Mouse (Mus musculus) midbrain, postnatal 0 days (tissue): ENCODE measurements around the gene Klhl3. TPM values are rescaled to one million over a fixed set of nuclear protein-coding genes. Genes with fewer than 3 reads are reported as not detected.

Source experiments
- ATAC-seq: fragments of 200-750 bp; cut with Nextera tagmentation; 2 replicates; pipeline ENCODE4 v1.8.0; 2017; ENCODE audit warnings: moderate number of reproducible peaks, mild to moderate bottlenecking, moderate TSS enrichment, moderate library complexity; ENCODE audit not compliant: low FRiP score
- DNase-seq: peaks from one replicate; pipeline ENCODE4 v3.0.0-alpha.2; 2015; ENCODE audit warnings: low spot score
- H3K27ac ChIP-seq: fragments of 300-500 bp; sonication (generic); 2 replicates; pipeline ENCODE4 v1.5.1; 2014; ENCODE audit warnings: low read depth, mild to moderate bottlenecking, low read length, mixed read lengths
- H3K27me3 ChIP-seq: fragments of 300-500 bp; sonication (generic); 2 replicates; pipeline ENCODE4 v1.6.1; 2014; ENCODE audit warnings: low read length, control low read depth, mixed read lengths; ENCODE audit not compliant: insufficient read depth
- H3K36me3 ChIP-seq: fragments of 300-500 bp; sonication (generic); 2 replicates; pipeline ENCODE4 v1.6.1; 2014; ENCODE audit warnings: low read length, control low read depth, mixed read lengths; ENCODE audit not compliant: insufficient read depth
- H3K4me1 ChIP-seq: fragments of 300-500 bp; sonication (generic); 2 replicates; pipeline ENCODE4 v1.6.1; 2014; ENCODE audit warnings: mild to moderate bottlenecking, control low read depth, antibody characterized with exemption, low read length, mixed read lengths; ENCODE audit not compliant: insufficient read depth
- H3K4me2 ChIP-seq: fragments of 300-500 bp; sonication (generic); 2 replicates; pipeline ENCODE4 v1.6.1; 2014; ENCODE audit warnings: low read depth, mild to moderate bottlenecking, low read length, mixed read lengths; ENCODE audit not compliant: poor library complexity, severe bottlenecking
- H3K4me3 ChIP-seq: fragments of 300-500 bp; sonication (generic); 2 replicates; pipeline ENCODE4 v1.5.1; 2014; ENCODE audit warnings: low read depth, mild to moderate bottlenecking, low read length, moderate library complexity
- H3K9ac ChIP-seq: fragments of 300-500 bp; sonication (generic); replicated peaks from 2 replicates; pipeline ENCODE4 v1.6.1; 2014; ENCODE audit warnings: mild to moderate bottlenecking, low read length, moderate library complexity, mixed read lengths; ENCODE audit not compliant: poor library complexity, severe bottlenecking
- H3K9me3 ChIP-seq: fragments of 300-500 bp; sonication (generic); 2 replicates; pipeline ENCODE4 v1.6.1; 2016; ENCODE audit warnings: low read length, control low read depth
- CTCF ChIP-seq: IDR thresholded peaks from 2 replicates; pipeline ENCODE4 v1.5.1; 2016; ENCODE audit warnings: antibody characterized with exemption, mild to moderate bottlenecking
- WGBS: fragments of 180-500 bp; shearing (Covaris S2); extraction: QIAGEN DNeasy Blood & Tissue Kit; methylation state at CpG from one replicate; pipeline ENCODE4 v1.1.7; 2014; 5-methylcytosine and 5-hydroxymethylcytosine counted together
- polyA plus RNA-seq: library from polyadenylated mRNA; unstranded; fragments of >200 nt; fragmentation: Nextera tagmentation; extraction: Ambion mirVana; gene quantifications from 2 replicates; pipeline ENCODE4 v1.2.1, GENCODE M21; 2015
- total RNA-seq: library from RNA; depleted of rRNA; stranded (reverse); fragments of >200 nt; gene quantifications from 2 replicates; pipeline ENCODE4 v1.2.3, GENCODE M21; 2014

Klhl3 gene
- total and polyA plus RNA-seq, 2 experiments from 2014 or later: 11.2 to 13.4 TPM

GRCm38 (mm10) chr13:58117318-58118017 is 4.1 kb upstream of the Klhl3 start:
- WGBS: 71% methylated on average over 8 of the region's 8 CpGs
- no peak for ATAC-seq

DNA sequence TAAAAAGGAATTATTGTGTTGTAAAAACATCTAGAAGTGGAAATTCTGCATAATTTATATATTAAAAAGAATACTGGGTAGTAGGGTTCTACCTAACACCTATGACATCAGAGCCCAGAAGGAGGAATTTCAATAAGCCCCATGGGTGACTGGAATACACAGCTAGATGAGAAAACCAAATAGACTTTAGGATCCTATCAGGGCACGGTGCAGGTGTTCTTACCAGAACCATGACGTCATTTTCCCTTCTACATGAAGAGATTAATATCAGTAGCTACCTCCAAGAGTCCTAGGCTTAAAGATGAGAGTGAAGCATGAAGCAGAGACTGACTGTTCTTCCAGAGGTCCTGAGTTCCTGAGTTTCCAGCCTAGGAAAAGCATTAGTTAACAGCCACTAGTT is 3.4 kb upstream of the Klhl3 start:
- WGBS: 93% methylated on average over 2 of the region's 2 CpGs

More at GRCm38 (mm10) chr13:58117318-58118017, 4.1 kb upstream of the Klhl3 start:
- H3K27me3 ChIP-seq: no peaks in the 10 kb centered on the region
- H3K27ac ChIP-seq: no peak overlapping the region
- peak; percentile 57 for DNase-seq
- no peak overlapping the region for H3K9ac ChIP-seq
- H3K9me3 ChIP-seq: no peaks in the 10 kb centered on the region
- peak; percentile 73 for TF ChIP-seq CTCF
- no peak overlapping the region for H3K4me3 ChIP-seq
- no peaks in the 10 kb centered on the region for H3K36me3 ChIP-seq
- H3K4me1 ChIP-seq: peaks cover 4% of the 10 kb centered on the region; the same call in 1 of the 2 replicates
- H3K4me2 ChIP-seq: no peak overlapping the region

GRCm38 (mm10) chr13:58115227-58115626 is 1.8 kb upstream of the Klhl3 start:
- H3K27ac ChIP-seq: no peak overlapping the region
- no peak overlapping the region for H3K9ac ChIP-seq
- no peaks in the 10 kb centered on the region for H3K27me3 ChIP-seq
- peaks cover 17% of the 10 kb centered on the region for H3K4me1 ChIP-seq
- ATAC-seq: no peak
- H3K36me3 ChIP-seq: no peaks in the 10 kb centered on the region
- WGBS: 70% methylated on average over 13 of the region's 13 CpGs
- TF ChIP-seq CTCF: no peak
- no peak overlapping the region for H3K4me3 ChIP-seq
- no peak overlapping the region for H3K4me2 ChIP-seq
- DNase-seq: no peak
- no peaks in the 10 kb centered on the region for H3K9me3 ChIP-seq

More for the DNA sequence above, 3.4 kb upstream of the Klhl3 start:
- ATAC-seq (no peak), DNase-seq (no peak)
- H3K27me3 ChIP-seq: no peaks in the 10 kb centered on the region
- no peak overlapping the region for H3K4me3 ChIP-seq
- no peak overlapping the region for H3K4me2 ChIP-seq
- H3K36me3 ChIP-seq: no peaks in the 10 kb centered on the region
- no peak overlapping the region for H3K27ac ChIP-seq
- no peak for TF ChIP-seq CTCF
- no peaks in the 10 kb centered on the region for H3K9me3 ChIP-seq
- no peak overlapping the region for H3K9ac ChIP-seq
- peaks cover 10% of the 10 kb centered on the region for H3K4me1 ChIP-seq

GRCm38 (mm10) chr13:58112601-58113041 is 771 bp downstream of the Klhl3 start:
- Histone ChIP-seq H3K4me3 (peak overlapping the region; percentile 58), H3K27ac (peak overlapping the region; percentile 89), H3K36me3 (no peaks in the 10 kb centered on the region), H3K9me3 (no peaks in the 10 kb centered on the region), H3K4me1 (peaks cover 17% of the 10 kb centered on the region), H3K9ac (peak overlapping the region; percentile 68), H3K4me2 (peak overlapping the region; percentile 77), H3K27me3 (no peaks in the 10 kb centered on the region)
- no peak for DNase-seq
- no peak for ATAC-seq
- TF ChIP-seq CTCF: no peak
- 13% methylated on average over 11 of the region's 11 CpGs for WGBS

- H3K4me3 ChIP-seq: peak overlapping the region; percentile 58
- no peaks in the 10 kb centered on the region for H3K9me3 ChIP-seq
- H3K36me3 ChIP-seq: no peaks in the 10 kb centered on the region
- TF ChIP-seq CTCF: no peak
- peak overlapping the region; percentile 77 for H3K4me2 ChIP-seq
- no peak for ATAC-seq
- no peaks in the 10 kb centered on the region for H3K27me3 ChIP-seq
- peak overlapping the region; percentile 68 for H3K9ac ChIP-seq
- H3K27ac ChIP-seq: peak overlapping the region; percentile 89
- no peak for DNase-seq
- WGBS: 57% methylated on average over 10 of the region's 10 CpGs
- peaks cover 17% of the 10 kb centered on the region for H3K4me1 ChIP-seq
These were observed 1.2 kb downstream of the Klhl3 start for GRCm38 (mm10) chr13:58112191-58112590.

- Histone ChIP-seq H3K4me2 (peak overlapping the region; percentile 77), H3K4me3 (0 out of 2 replicates have a peak overlapping the region, but pooled peaks have one; percentile 58), H3K4me1 (peaks cover 17% of the 10 kb centered on the region), H3K27me3 (no peaks in the 10 kb centered on the region), H3K27ac (no peak overlapping the region), H3K9ac (no peak overlapping the region), H3K36me3 (no peaks in the 10 kb centered on the region), H3K9me3 (no peaks in the 10 kb centered on the region)
- WGBS: 92% methylated on average over 6 of the region's 6 CpGs
- no peak for DNase-seq
- no peak for ATAC-seq
- no peak for TF ChIP-seq CTCF
These were observed 2.1 kb downstream of the Klhl3 start for GRCm38 (mm10) chr13:58111306-58111705.
